Mouse (Mus musculus): Measurements from ENCODE around the gene Plk3.

Plk3 gene

GRCm38 (mm10) chr4:117094626-117095361 lies 39.0 kb downstream of the Plk3 start:
- Histone ChIP-seq H3K36me3 (ENCODE audit: control insufficient read depth, insufficient read depth, low read length, poor library complexity, severe bottlenecking) (no peaks in the 10 kb centered on the region), H3K27me3 (ENCODE audit: control insufficient read depth, insufficient read depth, low read length, poor library complexity, severe bottlenecking) (no peaks in the 10 kb centered on the region)
- DNase-seq (ENCODE audit: low read depth, low spot score), result no peak

GRCm38 (mm10) chr4:117090586-117090985 lies 43.2 kb downstream of the Plk3 start:
- peaks cover 8% of the 10 kb centered on the region; the same call in 1 of the 2 replicates for H3K36me3 ChIP-seq (ENCODE audit: control insufficient read depth, insufficient read depth, low read length, poor library complexity, severe bottlenecking)
- no peaks in the 10 kb centered on the region for H3K27me3 ChIP-seq (ENCODE audit: control insufficient read depth, insufficient read depth, low read length, poor library complexity, severe bottlenecking)
- no peak for DNase-seq (ENCODE audit: low read depth, low spot score)

- Histone ChIP-seq H3K27me3 (ENCODE audit: control insufficient read depth, insufficient read depth, low read length, poor library complexity, severe bottlenecking) (no peaks in the 10 kb centered on the region), H3K36me3 (ENCODE audit: control insufficient read depth, insufficient read depth, low read length, poor library complexity, severe bottlenecking) (peaks cover 8% of the 10 kb centered on the region; the same call in 1 of the 2 replicates)
- DNase-seq (ENCODE audit: low read depth, low spot score), result no peak
Measured at GRCm38 (mm10) chr4:117087948-117088640, 45.7 kb downstream of the Plk3 start.

Measured in splenic B cell, adult 2 months (primary cell).